Mouse (Mus musculus) mouse trophoblast stem cell (cell line): ENCODE measurements at regions not wholly inside any gene's neighbourhood (a gene's known extent, or its start where the extent isn't known, plus 50 kb on each side); places are given as distances from the start of the nearest gene placed in this dataset.
"Not testable (repeated sequence)": the region's sequence is repeated elsewhere in the genome, so short reads cannot be mapped to it uniquely, and the experiment has no call there.

Source experiments
- in situ Hi-C, 2 experiments: fragments of 300-500 bp; cut with MseI, MboI; formaldehyde crosslinking; loops; 2 replicates in 1 of 2; 3 replicates in 1 of 2; pipeline ENCODE4 v1.15.1; 2025

GRCm38 (mm10) chr5:40441239-40441638, 686.0 kb upstream of the Hs3st1 start:
- in situ Hi-C loops: no loop called here

- in situ Hi-C loops: no loop called here
Measured at GRCm38 (mm10) chr5:40402721-40403120, 647.4 kb upstream of the Hs3st1 start.

- in situ Hi-C loops: no loop called here
Measured at GRCm38 (mm10) chr5:40394798-40395197, 639.5 kb upstream of the Hs3st1 start.

GRCm38 (mm10) chr5:40389591-40389990, 634.3 kb upstream of the Hs3st1 start:
- in situ Hi-C loops: no loop called here

GRCm38 (mm10) chr5:40366956-40367355, 611.7 kb upstream of the Hs3st1 start:
- in situ Hi-C loops: no loop called here

GRCm38 (mm10) chr5:40331237-40331636, 576.0 kb upstream of the Hs3st1 start:
- in situ Hi-C loops: no loop called here

GRCm38 (mm10) chr5:40308510-40308909, 553.2 kb upstream of the Hs3st1 start:
- in situ Hi-C loops: no loop called here

- in situ Hi-C loops: not testable (repeated sequence)
Measured at GRCm38 (mm10) chr5:40304777-40305176, 549.5 kb upstream of the Hs3st1 start.

- in situ Hi-C loops: loop anchor here in 1 of 2 experiments (25.0 kb wide), 1 partner anchor 667 kb away; no protein-coding TSS in a partner anchor
Measured at GRCm38 (mm10) chr5:40294868-40295693, 539.8 kb upstream of the Hs3st1 start.

GRCm38 (mm10) chr5:40282330-40282729, 527.1 kb upstream of the Hs3st1 start:
- in situ Hi-C loops: loop anchor here (10.0 to 25.0 kb wide), 2 partner anchors 672 to 680 kb away; no protein-coding TSS in a partner anchor

GRCm38 (mm10) chr5:40246664-40247063, 491.4 kb upstream of the Hs3st1 start:
- in situ Hi-C loops: no loop called here
